Mouse (Mus musculus) thymus, postnatal 36 days (tissue): ENCODE data around the gene Knop1.

Experiments used
- DNase-seq, 2 experiments: peaks; one replicate each; pipeline ENCODE4 v3.0.0; 2022; ENCODE audit warnings: mixed read lengths in 2 of 2

Knop1 gene

DNA sequence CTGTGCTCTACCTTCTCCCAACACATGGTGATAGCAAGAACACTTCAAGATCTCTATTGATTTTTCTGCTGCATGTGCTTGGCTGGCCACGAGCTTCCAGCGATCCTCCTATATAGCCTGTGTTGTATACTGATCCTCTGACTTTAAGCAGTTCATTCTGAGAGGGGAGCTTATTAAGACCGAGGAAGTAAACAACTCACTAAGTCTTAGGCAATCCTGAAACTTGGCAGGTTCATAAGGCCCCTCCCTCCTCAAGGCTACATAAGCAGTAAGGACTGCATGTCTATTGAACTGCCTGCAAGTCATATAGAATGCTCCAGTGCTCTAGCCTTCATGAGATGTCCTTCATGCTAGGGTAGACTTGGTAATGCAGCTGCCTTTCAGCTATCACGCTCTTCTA, 9.7 kb downstream of the Knop1 start:
- DNase-seq: no peak

DNA sequence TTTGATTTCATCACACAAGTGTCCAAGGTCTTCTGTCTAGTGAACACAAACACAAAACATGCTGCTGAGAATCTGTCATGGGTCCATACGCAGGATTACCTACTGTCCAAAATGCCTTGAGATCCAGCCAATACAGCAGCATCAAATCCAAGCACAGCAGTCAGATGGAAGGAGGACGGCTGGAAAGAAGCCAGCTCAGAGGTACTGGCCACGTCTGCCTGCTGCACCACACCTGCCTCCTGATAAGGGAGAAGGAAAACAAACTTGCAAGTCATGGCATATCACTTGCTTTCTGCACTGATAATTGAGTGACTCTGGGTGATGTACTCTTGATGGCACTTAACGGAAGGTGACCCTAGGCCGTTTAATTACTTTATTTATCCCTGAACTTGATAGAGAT, 10.9 kb downstream of the Knop1 start:
- no peak for DNase-seq

DNA sequence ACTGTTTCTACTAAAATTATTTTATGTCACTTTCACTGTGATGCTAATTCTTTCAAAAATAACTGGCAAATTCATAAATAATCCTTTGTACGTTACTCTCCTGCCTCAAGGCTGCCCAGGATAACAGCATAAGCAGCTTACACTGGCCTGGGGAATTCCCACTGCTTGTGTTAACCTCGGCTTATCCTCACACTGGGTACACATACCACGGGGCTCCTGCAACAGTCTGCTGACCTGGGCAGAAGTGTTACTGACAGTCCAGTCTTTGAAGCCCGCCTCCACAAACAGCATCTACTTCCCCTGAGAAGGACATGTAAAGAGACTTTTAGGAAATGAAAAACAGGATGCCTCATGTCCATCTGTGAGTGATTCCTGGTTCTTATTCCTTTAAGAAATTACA, 13.1 kb downstream of the Knop1 start:
- no peak for DNase-seq

DNA sequence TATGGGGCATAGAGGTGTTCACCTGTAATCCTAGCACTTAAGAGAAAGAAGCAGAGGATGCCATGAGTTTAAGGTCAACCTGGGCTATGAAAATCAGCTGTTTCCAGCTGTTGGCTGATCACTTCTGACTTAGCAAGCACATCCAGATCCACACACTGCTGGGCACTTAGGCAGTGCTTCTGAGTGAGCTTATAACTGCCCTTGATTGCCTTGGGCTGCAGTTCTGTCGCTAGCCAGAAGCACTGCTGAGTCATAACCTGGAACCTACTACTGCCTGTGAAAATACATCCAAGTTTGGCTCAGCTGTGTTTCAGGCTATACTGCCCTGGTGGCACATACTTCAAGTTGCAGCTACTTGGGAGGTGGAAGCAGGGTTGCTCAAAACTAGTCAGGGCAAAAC, 14.3 kb downstream of the Knop1 start:
- no peak for DNase-seq

DNA sequence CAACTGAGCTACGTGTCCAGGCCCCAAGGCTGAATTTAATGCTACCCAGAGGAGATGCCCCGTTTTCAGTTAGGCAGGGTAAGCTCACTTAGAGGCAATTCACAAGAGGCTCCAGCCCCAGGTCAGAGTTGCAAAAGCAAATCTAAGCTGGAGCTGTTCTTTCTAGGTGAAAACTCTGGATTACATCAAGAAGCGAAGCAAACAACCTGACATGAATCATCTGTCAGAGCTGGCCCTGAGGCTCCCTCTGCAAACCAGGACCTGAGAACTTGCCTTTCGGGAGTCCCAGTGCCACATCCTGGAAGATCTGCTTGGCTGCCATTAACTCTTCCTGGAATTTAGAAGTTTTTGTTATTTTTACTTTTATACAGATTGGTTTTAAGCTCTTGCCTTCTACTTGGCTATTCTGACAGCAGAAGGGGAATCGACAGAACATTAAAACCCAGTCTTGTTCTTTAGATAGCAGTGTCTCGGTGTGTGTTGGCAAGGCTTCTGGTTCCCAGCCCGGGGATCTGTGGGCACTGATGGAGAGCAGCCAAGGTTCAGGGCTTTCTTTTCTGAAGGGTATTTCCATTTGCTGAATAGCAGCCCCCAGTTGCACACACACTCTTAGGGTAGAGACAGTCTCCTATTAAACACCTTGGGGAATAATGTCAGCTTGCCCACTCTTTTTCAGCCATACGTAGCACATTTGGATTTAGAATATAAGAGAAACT, 14.9 kb downstream of the Knop1 start:
- no peak for DNase-seq

DNA sequence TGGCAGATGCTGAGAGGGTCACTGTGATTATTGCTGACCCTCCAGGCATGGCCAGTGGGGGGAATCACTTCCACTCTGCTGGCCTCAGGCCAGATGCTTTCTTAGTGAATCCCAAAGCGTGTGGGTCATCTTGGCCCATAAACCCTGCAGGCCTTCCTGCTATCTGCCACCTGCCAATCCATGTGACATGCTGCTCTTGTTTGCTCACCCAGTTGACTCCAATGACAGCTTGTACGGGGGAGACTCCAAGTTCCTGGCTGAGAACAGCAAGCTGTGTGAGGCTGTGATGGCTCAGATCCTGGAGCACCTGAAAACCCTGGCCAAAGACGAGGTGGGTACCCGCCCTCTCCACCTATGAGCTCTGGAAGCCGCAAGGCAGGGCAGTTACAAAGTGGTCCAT, 18.2 kb downstream of the Knop1 start:
- no peak for DNase-seq

DNA sequence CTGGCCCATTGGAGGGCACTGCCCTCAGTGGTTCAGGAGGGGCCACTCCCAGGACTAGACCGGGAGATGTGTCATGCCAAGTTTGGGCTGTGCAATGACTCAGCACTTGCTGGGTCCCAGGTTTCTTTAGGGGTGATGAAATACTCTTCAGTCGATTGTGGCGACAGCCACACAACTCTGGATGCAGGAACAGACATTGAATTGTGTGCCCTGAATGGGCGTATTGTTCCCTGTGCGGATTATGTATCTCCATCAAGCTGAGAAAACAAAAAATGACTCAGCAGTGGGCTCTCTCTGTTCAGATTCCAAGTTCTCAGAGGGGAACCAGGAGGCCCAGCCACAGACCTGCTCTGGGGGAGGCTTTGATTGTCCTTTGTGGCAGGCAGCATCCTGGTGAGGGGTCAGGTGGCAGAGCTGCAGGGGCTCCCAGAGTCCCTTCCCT, 28.1 kb downstream of the Knop1 start:
- no peak for DNase-seq

DNA sequence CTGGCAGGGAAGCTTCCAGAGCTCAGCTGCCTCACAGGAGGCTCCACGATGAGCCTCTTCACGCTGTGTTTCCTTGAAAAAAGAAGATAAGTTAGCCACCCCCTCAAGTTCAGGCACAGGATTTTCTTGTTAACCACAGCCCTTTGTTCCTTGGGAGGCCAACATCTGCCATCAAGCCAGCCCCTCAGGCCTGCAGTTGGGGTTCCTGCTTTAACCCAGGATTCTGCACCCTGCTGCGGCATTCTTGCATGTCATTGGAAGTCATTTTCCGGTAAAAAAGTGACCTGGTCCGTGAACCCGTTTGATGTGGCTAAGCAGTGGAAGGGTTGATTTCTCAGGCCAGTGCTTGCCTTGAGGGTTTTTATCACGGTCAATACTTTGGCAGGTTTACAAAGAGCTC, 31.6 kb downstream of the Knop1 start:
- no peak for DNase-seq

DNA sequence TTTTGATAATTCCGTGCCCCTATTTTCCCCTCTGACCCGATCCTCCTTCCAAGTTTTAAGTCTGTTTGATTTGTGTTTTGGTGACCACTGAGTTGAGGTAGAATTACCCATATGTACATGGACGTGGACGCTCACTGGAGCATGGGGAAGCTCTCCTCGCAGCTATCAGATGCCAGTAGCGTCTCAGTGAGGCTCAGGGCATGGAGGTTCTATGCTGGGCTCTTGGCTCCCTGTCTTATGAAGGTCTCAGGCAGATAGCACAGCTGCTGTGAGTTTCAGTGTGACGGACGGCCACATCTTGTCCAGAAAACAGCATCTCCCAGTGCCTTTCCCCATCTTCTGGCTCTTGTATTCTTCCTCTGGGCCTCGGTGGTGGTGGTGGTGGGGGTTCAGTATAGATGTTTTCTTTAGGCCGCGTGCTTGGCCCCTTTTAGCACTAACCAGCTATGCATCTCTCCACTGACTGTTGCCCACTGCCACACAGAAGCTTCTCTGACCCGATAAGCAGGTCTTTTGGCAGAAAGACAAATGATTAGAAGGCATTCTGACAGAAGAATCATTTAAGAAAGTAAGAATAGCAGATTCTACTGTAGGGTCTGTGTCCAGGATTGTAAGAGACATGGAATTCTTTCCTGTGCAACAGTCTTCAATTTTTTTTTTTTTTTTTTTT, 34.0 kb downstream of the Knop1 start:
- DNase-seq: no peak

DNA sequence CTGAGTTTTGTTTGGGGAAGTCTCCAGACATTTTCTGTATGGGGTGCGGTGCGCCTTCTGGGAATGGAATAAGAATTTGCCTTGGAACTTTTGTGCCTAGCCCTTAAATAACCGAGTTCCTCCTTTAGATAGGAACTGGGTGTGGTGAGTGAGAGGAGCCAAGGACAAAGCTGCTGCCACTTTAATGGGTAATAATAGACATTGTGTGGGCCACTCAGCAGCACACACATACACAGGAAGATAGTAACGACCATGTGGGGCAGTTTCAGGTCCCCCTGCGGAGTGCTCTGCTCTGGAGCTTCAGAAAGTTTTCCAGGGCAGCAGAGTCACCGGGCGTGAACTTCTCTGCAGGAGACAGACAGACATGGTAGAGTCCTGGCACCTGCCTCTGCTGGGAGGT, 34.7 kb downstream of the Knop1 start:
- no peak for DNase-seq

DNA sequence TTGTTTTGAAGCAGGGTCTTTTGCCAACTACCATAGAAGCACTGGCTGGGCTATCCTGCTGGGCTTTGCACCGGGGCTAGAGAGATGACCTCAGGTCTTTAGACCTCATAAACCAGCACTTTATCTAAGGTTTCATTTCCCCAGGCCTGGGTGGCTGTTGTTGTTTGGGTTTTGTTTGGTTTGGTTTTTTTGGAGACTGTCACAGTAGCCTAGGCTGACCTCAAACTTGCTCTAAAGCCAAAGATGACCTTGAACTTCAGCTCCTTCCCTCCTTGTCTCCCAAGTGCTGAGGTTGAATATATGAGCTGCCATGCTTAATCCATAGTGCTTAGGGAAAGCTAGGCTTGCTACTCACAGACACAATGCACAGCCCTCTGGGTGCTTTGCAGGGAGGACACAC, 36.4 kb downstream of the Knop1 start:
- no peak for DNase-seq

DNA sequence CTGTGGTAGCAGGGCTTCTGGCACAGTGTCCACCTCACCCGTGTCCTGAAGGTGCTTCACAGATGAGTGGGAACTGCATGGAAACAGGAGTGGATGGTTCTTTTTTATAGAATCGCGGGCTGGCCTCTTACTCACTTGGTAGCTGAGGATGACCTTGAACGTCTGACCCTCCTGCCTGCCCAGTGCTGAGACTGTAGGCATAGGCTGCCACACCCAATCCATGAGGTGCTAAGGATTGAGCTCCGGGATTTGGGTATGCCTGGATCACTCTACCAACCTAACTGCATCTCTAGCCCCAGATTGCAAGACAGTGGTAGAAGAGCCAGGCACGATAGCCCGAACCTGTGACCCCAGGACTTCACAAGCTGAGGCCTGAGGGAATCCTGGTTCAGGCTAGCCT, 38.3 kb downstream of the Knop1 start:
- no peak for DNase-seq

DNA sequence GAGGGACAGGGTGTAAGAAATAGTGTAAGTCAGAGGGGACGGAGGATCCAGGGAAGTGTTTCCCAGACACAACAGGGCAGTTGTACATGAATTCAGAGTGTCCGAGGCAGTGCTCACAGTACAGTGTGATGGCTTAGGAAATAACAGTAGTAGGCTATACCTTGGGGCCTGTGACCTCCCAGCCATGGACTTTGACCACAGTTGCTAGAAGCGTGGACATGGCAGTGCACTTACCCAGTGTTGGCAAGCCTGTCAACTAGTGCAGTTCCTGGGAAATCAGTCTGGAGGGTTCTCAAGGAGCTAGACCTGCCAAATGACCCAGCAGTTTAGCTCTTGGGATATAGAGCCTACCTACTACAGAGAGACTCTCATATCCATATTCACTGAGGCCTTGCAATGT, 39.8 kb downstream of the Knop1 start:
- no peak for DNase-seq

DNA sequence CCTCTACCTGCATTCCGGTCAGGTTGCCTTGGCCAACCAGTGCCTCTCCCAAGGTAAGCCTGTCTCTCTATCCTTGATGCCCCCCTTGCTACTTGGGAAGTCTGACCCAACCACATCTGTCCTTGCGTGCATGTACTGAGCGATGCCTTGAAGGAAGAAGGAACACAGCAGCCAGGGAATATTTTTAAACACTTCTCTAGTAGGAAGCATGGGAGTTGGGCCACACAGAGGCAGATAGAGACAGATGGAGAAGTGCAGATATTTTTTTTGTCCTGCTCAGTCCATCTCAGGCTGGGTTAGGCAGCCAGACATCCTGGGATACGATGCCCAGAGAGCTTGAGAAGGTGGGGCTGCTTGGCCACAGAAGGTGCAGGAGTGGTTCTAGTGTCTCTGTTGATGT, 42.5 kb downstream of the Knop1 start:
- DNase-seq: no peak

DNA sequence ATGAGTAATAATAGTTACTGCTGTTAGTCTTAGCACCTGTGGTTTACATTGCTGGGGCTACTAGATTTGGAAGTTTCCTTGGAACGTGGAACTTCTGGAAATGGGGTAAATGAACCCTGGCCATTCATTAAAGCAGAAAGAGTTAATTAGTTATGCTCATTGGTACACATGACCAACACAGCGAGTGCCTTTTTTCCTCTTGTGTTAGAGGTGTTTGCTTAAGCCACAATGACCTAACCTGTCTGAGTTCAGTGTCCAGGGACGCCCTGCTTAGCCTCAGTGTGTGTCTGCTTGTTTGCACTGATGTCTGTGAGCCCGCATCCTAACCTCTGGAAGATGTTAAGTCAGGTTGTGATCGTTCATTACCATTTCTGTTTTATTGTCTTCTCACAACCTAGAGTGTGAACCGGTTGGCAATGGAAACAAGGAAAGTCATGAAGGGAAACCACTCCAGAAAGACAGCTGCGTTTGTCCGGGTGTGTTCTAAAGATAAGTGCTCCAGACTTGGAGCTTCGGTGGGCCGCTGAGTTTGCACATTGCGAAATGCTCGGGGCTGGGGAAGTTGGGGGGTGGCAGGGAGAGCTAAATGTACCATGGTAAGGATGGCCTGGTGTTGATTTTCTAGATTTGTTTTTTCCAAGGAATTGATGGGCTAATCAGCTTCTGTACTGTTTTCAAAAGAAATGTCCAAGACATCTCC, 44.5 kb downstream of the Knop1 start:
- DNase-seq: no peak

DNA sequence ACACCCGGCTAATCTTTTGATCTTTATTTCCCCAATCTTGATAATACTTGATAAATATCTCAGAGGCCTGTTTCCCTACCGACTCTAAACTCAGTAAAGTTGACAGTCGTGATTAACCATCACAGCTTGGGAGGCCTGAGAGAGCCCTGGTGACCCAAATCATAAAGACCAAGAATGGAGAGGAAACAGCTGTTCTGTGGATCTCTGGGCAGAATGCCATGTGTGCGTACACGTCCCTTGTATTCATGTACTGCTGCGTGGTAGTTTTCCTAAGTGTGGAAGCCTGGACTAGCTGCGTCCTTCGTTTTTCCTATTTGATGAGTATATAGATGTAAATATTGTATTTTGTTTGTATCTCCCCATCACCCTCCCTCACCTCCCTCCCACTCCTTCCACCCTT, 48.2 kb downstream of the Knop1 start:
- no peak for DNase-seq

DNA sequence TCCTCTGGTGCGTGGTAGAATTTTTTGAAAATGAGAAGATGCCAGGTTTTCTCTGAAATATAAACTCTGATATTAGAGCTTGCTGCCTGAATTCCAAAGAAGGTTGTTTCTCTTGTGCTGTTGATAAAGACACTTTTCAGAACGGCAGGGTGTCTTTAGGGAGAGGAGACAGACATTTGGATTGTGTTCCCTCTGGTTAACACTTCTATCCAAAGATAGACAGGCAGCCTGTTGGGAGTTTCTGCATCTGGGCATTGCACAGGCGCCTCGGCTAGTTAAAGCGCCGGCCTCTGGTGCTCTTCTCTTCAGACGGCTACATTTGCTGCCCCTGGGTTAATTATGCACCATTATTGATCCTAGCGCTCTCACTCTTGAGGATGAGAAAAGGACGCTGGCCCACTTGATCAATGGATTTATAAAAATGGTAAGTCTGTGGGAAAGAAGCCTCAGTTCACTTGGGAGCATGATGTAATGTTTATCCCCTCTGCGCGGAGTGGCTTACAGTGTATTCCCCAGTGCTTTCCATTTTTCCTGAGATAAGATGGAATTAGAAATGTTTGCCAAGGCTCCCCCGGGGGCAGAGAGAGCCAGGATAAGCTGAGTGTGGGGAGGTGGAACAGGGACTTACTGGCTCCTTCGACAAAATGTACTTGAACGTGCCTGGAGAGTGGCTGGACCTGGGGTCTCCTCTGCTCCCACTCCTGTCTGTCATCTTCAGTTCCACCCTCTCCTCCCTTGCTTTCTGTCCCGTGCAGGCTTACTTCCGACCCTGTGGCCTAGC, 49.2 kb downstream of the Knop1 start:
- no peak for DNase-seq

DNA sequence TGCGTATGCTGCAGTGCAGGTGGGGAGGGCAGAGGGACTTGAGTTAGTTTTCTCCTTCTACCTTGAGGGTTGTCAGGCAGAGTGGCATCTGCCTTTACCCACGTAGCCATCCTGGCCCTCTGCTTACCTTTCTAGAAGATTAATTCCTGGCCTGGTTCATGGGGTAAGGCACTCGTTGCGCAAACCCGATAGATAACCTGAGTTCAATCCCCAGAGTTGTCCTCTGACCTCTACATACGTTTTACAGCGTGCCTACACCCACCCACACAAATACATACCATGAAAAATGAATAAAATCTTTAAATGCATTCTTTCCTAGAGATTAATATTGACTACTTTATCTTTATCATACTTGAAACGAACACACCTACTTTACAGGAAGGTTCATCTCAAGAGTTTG, 52.6 kb downstream of the Knop1 start:
- DNase-seq: no peak

DNA sequence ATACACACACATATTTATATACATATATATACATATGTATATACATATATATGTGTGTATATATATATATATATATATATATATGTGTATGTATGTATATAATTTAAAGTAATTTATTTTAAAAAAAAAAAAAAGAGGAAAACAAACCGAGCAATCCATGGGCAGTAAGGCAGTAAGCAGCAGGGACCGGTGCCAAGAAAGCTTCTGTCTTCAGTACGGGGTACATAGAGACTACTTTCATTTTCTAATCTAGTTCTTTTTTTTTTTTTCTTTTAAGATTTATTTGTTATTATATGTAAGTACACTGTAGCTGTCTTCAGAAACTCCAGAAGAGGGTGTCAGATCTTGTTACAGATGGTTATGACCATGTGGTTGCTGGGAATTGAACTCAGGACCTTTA, 54.3 kb downstream of the Knop1 start:
- no peak for DNase-seq

DNA sequence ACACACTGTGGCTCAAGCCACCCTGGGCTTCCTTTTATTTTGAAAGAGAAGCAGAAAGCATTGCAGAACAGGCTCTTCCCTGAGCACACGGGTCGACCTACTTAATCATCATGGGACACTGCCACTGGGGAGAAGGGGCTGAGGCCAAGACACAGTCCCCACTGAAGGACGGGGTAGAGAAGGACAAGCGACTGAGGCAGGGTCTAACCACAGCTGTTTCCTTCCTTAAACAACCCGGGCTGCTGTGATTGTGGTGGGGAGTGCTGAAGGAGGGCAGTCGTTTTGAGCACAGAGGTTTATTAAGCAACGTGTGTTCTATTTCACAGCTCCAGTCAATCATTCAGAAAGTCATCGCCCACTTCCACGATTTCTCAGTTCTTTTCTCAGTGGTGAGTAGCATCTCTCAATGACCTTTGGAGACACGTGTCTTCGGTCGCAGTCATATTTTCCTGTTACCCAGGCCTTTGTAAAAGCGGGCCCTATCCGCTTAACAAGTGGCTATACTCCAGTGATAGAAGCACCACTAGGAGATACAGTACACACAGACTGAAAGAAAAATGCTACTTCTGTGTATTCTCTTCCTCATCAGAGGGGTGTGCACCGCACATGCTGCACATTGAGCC, 55.8 kb downstream of the Knop1 start:
- no peak for DNase-seq

DNA sequence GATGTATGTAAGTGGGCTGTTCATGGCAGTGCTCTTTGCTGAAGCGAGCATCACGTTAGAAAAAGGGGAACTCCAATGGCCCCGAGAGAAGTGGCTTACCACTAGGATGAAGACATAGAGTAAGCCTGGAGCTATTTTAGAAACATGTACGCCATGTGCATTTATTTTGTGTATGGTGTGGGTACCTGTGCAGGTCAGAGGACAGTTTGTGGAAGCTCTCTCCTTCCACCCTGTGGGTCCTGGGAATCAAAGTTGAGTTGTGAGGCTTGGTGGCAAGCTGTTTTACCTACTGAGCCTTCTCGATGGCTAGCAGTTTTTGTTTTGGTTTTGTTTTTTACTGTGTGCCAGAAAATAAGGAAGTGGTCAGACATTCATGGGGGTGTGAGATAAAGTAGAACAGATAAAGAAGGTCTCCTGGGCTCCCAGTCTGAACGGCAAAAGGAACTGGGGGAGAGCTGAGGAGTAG, 57.9 kb downstream of the Knop1 start:
- DNase-seq: no peak

DNA sequence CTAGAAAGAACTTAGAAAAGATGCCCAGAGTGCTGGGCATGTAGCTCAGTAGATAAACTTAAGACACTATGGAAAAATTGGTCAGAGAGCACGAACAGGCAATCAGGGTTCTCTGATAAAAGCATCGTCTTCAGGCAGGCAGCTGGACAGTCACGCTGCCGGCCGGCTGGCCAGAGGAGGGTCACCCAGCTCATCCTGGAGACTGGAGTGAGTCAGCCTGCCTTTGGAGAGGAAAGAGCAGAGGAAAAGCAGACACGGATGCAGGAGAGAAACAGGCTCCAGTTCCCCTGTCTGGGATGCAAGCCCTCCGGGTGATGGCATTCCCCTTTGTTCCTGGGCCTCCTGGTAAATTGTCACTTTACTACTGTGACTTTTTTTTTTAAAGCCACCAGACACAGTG, 58.5 kb downstream of the Knop1 start:
- no peak for DNase-seq

DNA sequence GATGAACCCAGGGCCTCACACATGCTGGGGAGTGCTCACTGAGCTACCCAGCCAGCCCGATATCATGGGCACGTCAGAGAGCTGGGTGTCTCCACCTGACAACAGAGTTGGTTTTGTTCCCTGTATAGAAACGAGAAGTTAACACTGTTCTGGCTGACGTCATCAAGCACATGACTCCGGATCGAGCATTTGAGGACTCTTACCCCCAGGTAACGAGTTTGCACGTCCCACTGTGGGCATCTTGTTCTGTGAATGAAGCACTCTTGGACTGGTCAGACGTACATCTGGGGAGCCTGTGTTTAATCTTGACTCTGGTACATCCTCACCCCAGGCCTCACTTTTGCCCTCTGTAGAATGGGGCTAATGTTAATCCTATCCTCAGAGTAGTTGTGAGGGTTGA, 59.2 kb downstream of the Knop1 start:
- no peak for DNase-seq
